Mouse (Mus musculus) midbrain, postnatal 0 days (tissue): ENCODE measurements around the gene Mbd3l1. TPM values are rescaled to one million over a fixed set of nuclear protein-coding genes. Genes with fewer than 3 reads are reported as not detected.

Experiments
- ATAC-seq: fragments of 200-750 bp; cut with Nextera tagmentation; 2 replicates; pipeline ENCODE4 v1.8.0; 2017; ENCODE audit warnings: moderate number of reproducible peaks, mild to moderate bottlenecking, moderate TSS enrichment, moderate library complexity; ENCODE audit not compliant: low FRiP score
- DNase-seq: peaks from one replicate; pipeline ENCODE4 v3.0.0-alpha.2; 2015; ENCODE audit warnings: low spot score
- H3K27ac ChIP-seq: fragments of 300-500 bp; sonication (generic); 2 replicates; pipeline ENCODE4 v1.5.1; 2014; ENCODE audit warnings: low read depth, mild to moderate bottlenecking, low read length, mixed read lengths
- H3K27me3 ChIP-seq: fragments of 300-500 bp; sonication (generic); 2 replicates; pipeline ENCODE4 v1.6.1; 2014; ENCODE audit warnings: low read length, control low read depth, mixed read lengths; ENCODE audit not compliant: insufficient read depth
- H3K36me3 ChIP-seq: fragments of 300-500 bp; sonication (generic); 2 replicates; pipeline ENCODE4 v1.6.1; 2014; ENCODE audit warnings: low read length, control low read depth, mixed read lengths; ENCODE audit not compliant: insufficient read depth
- H3K4me1 ChIP-seq: fragments of 300-500 bp; sonication (generic); 2 replicates; pipeline ENCODE4 v1.6.1; 2014; ENCODE audit warnings: mild to moderate bottlenecking, control low read depth, antibody characterized with exemption, low read length, mixed read lengths; ENCODE audit not compliant: insufficient read depth
- H3K4me2 ChIP-seq: fragments of 300-500 bp; sonication (generic); 2 replicates; pipeline ENCODE4 v1.6.1; 2014; ENCODE audit warnings: low read depth, mild to moderate bottlenecking, low read length, mixed read lengths; ENCODE audit not compliant: poor library complexity, severe bottlenecking
- H3K4me3 ChIP-seq: fragments of 300-500 bp; sonication (generic); 2 replicates; pipeline ENCODE4 v1.5.1; 2014; ENCODE audit warnings: low read depth, mild to moderate bottlenecking, low read length, moderate library complexity
- H3K9ac ChIP-seq: fragments of 300-500 bp; sonication (generic); replicated peaks from 2 replicates; pipeline ENCODE4 v1.6.1; 2014; ENCODE audit warnings: mild to moderate bottlenecking, low read length, moderate library complexity, mixed read lengths; ENCODE audit not compliant: poor library complexity, severe bottlenecking
- H3K9me3 ChIP-seq: fragments of 300-500 bp; sonication (generic); 2 replicates; pipeline ENCODE4 v1.6.1; 2016; ENCODE audit warnings: low read length, control low read depth
- CTCF ChIP-seq: IDR thresholded peaks from 2 replicates; pipeline ENCODE4 v1.5.1; 2016; ENCODE audit warnings: antibody characterized with exemption, mild to moderate bottlenecking
- WGBS: fragments of 180-500 bp; shearing (Covaris S2); extraction: QIAGEN DNeasy Blood & Tissue Kit; methylation state at CpG from one replicate; pipeline ENCODE4 v1.1.7; 2014; 5-methylcytosine and 5-hydroxymethylcytosine counted together
- polyA plus RNA-seq: library from polyadenylated mRNA; unstranded; fragments of >200 nt; fragmentation: Nextera tagmentation; extraction: Ambion mirVana; gene quantifications from 2 replicates; pipeline ENCODE4 v1.2.1, GENCODE M21; 2015
- total RNA-seq: library from RNA; depleted of rRNA; stranded (reverse); fragments of >200 nt; gene quantifications from 2 replicates; pipeline ENCODE4 v1.2.3, GENCODE M21; 2014; rRNA removed

The Mbd3l1 gene
- total RNA-seq (not detected in 2 replicates), polyA plus RNA-seq (not detected in 2 replicates)

DNA sequence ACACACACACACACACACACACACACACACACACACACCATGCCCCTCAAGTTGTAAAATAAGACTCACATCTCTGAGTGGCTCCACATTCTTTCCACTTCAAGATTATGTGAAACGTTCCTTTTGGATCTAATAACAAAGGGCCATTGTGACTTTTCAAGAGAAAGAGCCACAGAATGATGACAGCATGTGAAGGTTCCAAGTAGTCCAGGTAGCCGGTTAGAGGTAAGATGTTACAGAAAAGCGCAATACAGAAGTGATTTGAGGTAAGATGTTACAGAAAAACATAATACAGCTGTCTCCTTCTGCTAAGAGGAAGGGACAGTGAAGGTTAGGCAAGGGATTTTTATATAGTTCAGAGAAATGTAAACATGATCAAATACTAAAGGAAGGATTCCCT, at the start of gene Mbd3l1, which contains the start of gene Zfp558:
Gene Mbd3l1 (plus strand): TSS at position 192 of the 400 bp plus-strand sequence.
Gene Zfp558 (minus strand): TSS at position 101 of the 400 bp plus-strand sequence.
- TF ChIP-seq CTCF: no peak
- Histone ChIP-seq H3K27ac (no peak within 1 kb of the TSS), H3K9me3 (no peaks in the 10 kb centered on the region), H3K4me2 (no peak within 1 kb of the TSS), H3K9ac (no peak within 1 kb of the TSS), H3K27me3 (no peaks in the 10 kb centered on the region; the same call in 1 of the 2 replicates), H3K4me1 (no peaks in the 10 kb centered on the region), H3K36me3 (no peaks in the 10 kb centered on the region), H3K4me3 (no peak within 1 kb of the TSS)
- no peak for ATAC-seq
- WGBS: 72% methylated on average over 3 of the region's 3 CpGs
- no peak for DNase-seq

DNA sequence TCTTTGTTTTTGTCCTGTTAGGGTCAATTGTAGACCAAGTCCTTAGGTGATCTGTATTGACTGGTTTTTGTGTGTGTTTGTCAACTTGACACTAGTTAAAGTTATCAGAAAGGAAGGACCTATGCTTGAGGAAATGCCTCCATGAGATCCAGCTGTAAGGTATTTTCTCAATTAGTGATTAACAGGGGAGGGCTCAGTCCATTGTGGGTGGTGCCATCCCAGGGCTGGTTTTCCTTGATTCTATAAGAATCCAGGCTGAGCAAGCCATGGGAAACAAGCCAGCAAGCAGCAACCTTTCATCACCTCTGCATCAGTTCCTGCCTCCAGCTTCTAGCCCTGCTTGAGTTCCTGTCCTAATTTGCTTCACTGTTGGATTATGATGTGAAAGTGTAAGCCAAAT, 47.8 kb upstream of the Mbd3l1 start, which contains the start of gene Mbd3l2:
Gene Mbd3l2 (plus strand): TSS at position 301 of the 400 bp plus-strand sequence.
- DNase-seq: no peak
- Histone ChIP-seq H3K4me1 (no peaks in the 10 kb centered on the region), H3K27me3 (no peaks in the 10 kb centered on the region), H3K9me3 (no peaks in the 10 kb centered on the region), H3K4me2 (no peak within 1 kb of the TSS), H3K27ac (no peak within 1 kb of the TSS), H3K9ac (no peak within 1 kb of the TSS), H3K36me3 (no peaks in the 10 kb centered on the region), H3K4me3 (no peak within 1 kb of the TSS)
- ATAC-seq: no peak
- no peak for TF ChIP-seq CTCF

DNA sequence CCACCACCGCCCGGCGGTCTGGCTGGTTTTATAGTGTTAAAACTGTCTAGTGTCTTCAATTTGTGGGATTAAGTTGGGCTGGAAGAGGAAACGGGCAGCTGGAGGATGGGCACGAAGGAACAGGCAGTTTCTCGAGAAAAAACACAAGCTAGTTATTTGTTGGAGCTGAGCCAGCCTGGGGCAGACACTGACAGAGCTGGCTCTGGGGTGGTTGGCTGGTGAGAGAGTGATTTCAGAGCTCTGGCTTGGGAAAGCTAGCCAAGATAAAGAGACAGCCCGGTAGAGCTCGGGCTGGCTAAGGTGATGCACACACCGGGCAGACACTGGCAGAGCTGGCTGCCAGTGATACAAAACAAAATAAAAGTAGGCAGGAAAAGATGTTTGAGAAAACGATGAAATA, 46.5 kb upstream of the Mbd3l1 start:
- H3K9me3 ChIP-seq: no peaks in the 10 kb centered on the region
- WGBS: 80% methylated on average over 10 of the region's 10 CpGs
- ATAC-seq (no peak), DNase-seq (peak; percentile 40)
- H3K4me1 ChIP-seq: no peaks in the 10 kb centered on the region
- H3K27me3 ChIP-seq: no peaks in the 10 kb centered on the region
- H3K36me3 ChIP-seq: no peaks in the 10 kb centered on the region
- no peak overlapping the region for H3K9ac ChIP-seq
- H3K4me2 ChIP-seq: no peak overlapping the region
- H3K4me3 ChIP-seq: no peak overlapping the region
- H3K27ac ChIP-seq: no peak overlapping the region
- no peak for TF ChIP-seq CTCF

DNA sequence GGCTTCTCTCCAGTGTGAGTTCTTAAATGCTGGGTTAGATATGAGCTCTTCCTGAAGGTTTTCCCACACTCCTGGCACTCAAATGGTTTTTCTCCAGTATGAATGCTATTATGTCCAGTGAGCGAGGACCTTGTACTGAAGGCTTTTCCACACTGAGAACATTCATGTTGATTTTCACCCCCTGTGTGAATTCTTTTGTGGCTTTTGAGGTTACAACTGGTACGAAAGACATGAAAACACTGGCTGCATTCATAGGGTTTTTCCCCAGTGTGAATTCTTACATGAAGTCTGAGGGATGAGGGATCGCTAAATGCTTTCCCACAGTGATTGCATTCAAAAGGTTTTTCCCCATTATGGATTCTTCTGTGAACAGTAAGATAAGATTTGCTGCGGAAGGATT, 21.6 kb upstream of the Mbd3l1 start:
- H3K4me2 ChIP-seq: no peak overlapping the region
- no peak for TF ChIP-seq CTCF
- H3K36me3 ChIP-seq: peaks cover 46% of the 10 kb centered on the region
- WGBS: 71% methylated on average over 4 of the region's 4 CpGs
- no peaks in the 10 kb centered on the region for H3K4me1 ChIP-seq
- H3K9me3 ChIP-seq: no peaks in the 10 kb centered on the region
- H3K9ac ChIP-seq: no peak overlapping the region
- H3K4me3 ChIP-seq: no peak overlapping the region
- H3K27ac ChIP-seq: no peak overlapping the region
- no peaks in the 10 kb centered on the region for H3K27me3 ChIP-seq
- no peak for DNase-seq
- ATAC-seq: no peak

DNA sequence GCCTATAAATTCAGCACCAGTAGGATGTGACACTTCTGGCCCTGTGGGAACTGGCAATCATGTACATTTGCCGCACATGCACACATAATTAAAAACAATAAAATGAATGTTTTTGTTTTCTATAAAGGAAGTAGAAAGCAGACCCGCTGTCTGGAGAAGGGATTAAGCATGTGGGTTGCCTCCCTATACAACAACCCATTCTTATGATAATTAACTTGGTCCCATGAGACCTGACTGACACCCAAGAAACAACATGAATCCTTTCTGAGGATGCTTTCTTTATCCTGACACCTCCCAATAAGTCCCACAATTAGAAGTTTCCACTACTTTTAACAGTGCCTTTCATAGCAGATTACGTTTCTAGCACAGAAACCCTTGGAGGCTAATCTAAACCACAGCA, 10.8 kb upstream of the Mbd3l1 start:
- ATAC-seq: no peak
- Histone ChIP-seq H3K36me3 (peaks cover 4% of the 10 kb centered on the region), H3K9me3 (no peaks in the 10 kb centered on the region), H3K27ac (no peak overlapping the region), H3K4me2 (no peak overlapping the region), H3K27me3 (no peaks in the 10 kb centered on the region), H3K4me1 (no peaks in the 10 kb centered on the region), H3K9ac (no peak overlapping the region), H3K4me3 (no peak overlapping the region)
- no peak for TF ChIP-seq CTCF
- 20% methylated on average over 3 of the region's 3 CpGs for WGBS
- DNase-seq: no peak

DNA sequence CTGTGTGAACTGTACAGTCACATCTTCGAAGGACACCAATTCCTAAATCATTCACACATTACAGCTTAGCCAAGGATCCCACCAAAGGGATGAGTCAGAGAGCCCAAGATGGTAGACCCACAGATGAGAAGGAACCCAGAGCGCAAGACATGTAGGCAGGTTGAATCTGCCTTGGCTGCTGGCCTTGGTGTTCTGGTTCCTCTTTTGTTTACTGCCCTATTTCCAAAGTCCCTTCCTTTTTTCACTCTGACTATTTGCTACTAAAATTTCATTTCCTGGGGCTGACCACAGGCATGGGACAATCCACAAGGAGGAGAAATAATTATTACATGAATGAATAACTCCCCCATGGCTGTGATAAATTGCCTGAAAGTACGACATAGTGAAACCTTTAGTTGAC, 10.2 kb upstream of the Mbd3l1 start:
- Histone ChIP-seq H3K9me3 (no peaks in the 10 kb centered on the region), H3K27me3 (no peaks in the 10 kb centered on the region), H3K36me3 (peaks cover 4% of the 10 kb centered on the region), H3K9ac (no peak overlapping the region), H3K4me3 (no peak overlapping the region), H3K27ac (no peak overlapping the region), H3K4me1 (no peaks in the 10 kb centered on the region), H3K4me2 (no peak overlapping the region)
- WGBS: 87% methylated on average over 3 of the region's 3 CpGs
- DNase-seq (no peak), ATAC-seq (no peak)
- no peak for TF ChIP-seq CTCF
